Mouse (Mus musculus): Measurements from ENCODE around the gene Pidd1.
A peak's percentile ranks its signal among the peaks of the same experiment; 100 is the strongest.

DNA sequence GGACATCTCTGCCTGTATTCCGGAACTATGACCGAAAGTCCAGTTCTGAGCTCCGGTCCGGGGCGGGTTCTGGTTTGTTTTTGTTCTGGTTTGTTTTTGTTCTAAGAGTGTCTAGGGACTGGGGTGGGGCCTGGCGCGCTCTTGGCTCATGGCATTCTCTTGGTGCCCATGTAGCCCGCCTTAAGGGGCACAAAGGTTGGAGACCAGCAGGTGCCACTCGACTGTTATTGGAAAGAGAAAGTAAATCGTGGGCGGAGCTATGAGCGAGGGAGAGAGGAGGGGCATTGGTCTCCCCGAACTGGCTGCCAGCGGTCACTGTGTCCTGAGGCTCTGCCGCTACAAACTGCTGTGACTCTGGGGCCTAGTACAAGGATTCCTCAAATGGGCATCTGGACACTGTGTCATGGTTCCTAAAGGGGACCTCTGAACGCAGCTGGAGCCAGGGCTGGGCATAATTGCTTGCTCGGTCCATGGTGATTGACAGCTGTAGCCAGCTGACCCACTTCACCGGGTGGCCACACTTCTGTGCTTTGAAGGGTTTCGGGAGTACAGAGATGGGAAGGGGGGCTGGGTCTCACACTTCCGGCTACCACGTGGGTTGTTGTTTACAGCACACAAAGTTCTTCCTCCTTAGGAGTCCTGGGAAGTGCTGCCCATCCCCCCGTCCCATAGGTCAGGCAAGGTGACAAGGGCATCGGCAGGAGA is 11.9 kb upstream of the Pidd1 start:
- TF ChIP-seq USF1 (IDR thresholded peaks at IDR 0.05; ENCODE audit: low read depth) (no peak), POLR2A (IDR thresholded peaks at IDR 0.05; ENCODE audit: insufficient read length, low read depth) (peak; percentile 43), E2F4 (IDR thresholded peaks at IDR 0.05; ENCODE audit: insufficient read depth) (no peak), MAX (IDR thresholded peaks at IDR 0.05; ENCODE audit: low read depth) (no peak), TCF3 (IDR thresholded peaks at IDR 0.05; ENCODE audit: insufficient read length, low read depth) (no peak), POLR2AphosphoS2 (IDR thresholded peaks at IDR 0.05; ENCODE audit: insufficient read length, low read depth) (no peak), MYOG (IDR thresholded peaks at IDR 0.05; ENCODE audit: control insufficient read depth in 1 of 3, insufficient read depth in 1 of 3, insufficient read length in 2 of 3, low read depth in 2 of 3) (peak in 1 of 3 experiments; percentile 5), TCF12 (IDR thresholded peaks at IDR 0.05; ENCODE audit: insufficient read depth, poor library complexity, severe bottlenecking) (no peak), MYOD1 (IDR thresholded peaks at IDR 0.05; ENCODE audit: control insufficient read depth in 1 of 3, insufficient read length in 2 of 3, low read depth in 2 of 3) (peak in 1 of 3 experiments; percentile 49), CEBPB (IDR thresholded peaks at IDR 0.05; ENCODE audit: insufficient read depth, poor library complexity, severe bottlenecking) (no peak), SRF (IDR thresholded peaks at IDR 0.05; ENCODE audit: control insufficient read depth, insufficient read length, low read depth) (no peak)
